Mouse (Mus musculus): ENCODE measurements around the gene Zfp26. TPM values are rescaled to one million over a fixed set of nuclear protein-coding genes. Genes with fewer than 3 reads are reported as not detected.

The Zfp26 gene
- polyA plus RNA-seq (2014; fragmentation: Nextera tagmentation; extraction: Ambion mirVana), result 24.5 and 24.7 TPM in 2 replicates

DNA sequence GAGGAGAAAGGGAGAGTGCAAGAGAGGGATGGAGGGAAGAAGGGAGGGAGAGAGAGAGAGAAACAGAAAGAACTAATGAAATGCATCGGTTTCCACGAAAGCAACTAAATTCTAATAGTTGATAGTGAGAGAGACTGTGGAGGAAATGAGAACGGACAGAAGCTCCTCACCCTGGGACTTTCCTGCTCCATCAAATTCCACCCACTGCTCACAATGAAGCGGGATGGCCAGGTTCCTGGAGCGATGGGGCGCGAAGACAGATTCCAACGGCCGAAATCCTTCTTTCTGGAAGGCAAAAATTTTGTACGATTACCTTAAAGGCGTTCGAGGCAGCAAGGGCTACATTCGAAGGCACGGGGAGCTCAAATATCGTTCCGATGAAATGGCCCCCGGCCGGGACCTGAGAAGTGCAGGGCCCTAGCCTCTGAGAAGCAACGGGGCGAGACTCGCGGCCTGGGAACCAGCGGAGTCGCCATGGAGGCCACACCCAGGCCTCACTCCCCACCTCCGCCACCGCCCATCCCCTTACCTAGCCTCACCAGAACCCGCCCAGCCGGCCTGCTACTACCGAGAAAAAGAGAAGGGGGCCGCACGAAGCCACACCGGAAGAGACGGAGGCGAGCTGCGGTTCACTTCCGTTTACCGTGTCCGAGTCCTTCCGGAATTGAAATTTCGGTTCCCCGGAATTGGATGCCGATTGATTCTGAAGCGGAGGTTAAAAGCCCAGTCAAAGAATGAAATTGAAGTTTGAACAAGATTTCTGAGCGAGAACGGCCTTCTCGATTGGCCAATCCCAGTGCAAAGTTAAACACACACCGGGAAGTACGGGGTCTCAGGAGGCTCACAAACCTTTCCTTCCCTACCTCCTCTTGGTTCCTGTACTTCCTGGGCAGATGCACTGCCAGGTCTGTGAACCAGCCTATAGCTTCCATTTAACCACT is at the start of gene Zfp26:
Zfp26 (minus strand) TSS at position 786 of the 941 bp plus-strand sequence.
- peak; percentile 89 for DNase-seq (ENCODE audit: low spot score)
- peak; percentile 94 for ATAC-seq (replicated peaks; ENCODE audit: low FRiP score, low TSS enrichment, low read depth)
- Histone ChIP-seq H3K9ac (ENCODE audit: low read length) (peak within 1 kb of the TSS; percentile 91), H3K4me1 (replicated peaks; ENCODE audit: control insufficient read depth, insufficient read depth, low read length) (peaks cover 8% of the 10 kb centered on the region), H3K4me3 (ENCODE audit: low read depth, low read length) (peak within 1 kb of the TSS; percentile 77), H3K27me3 (replicated peaks; ENCODE audit: control insufficient read depth, insufficient read depth, low read length) (0 out of 2 replicates have a peak, but pooled peaks cover 2% of the 10 kb centered on the region), H3K4me2 (ENCODE audit: low read length) (peak within 1 kb of the TSS; percentile 68), H3K9me3 (ENCODE audit: control insufficient read depth, low read length) (no peaks in the 10 kb centered on the region), H3K36me3 (ENCODE audit: control insufficient read depth, insufficient read depth, low read length) (peaks cover 34% of the 10 kb centered on the region), H3K27ac (ENCODE audit: low read depth) (peak within 1 kb of the TSS; percentile 91)
- under 1% methylated on average over 48 of the region's 48 CpGs for WGBS

DNA sequence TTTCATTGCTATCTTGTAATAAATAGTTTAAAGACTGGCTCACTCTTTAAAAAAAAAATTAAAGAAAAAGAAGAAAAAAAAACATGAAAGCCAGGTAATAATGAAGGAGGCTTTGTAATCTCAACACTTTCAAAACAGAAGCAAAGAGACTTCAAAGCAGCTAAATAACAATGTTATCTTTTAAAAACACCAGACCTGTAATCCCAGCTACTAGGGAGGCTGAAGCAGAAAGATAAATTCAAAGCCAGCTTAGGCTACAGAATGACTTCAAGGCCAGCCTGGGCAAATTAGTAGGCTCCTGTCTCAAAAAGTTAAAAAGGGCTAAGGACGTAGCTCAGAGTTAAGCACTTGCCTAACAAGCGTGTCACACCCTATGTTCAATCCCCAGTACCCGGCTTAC is 49.7 kb upstream of the Zfp26 start:
- H3K36me3 ChIP-seq (ENCODE audit: control insufficient read depth, insufficient read depth, low read length), result peaks cover 70% of the 10 kb centered on the region
- H3K27me3 ChIP-seq (replicated peaks; ENCODE audit: control insufficient read depth, insufficient read depth, low read length), result no peaks in the 10 kb centered on the region
- no peak for DNase-seq (ENCODE audit: low spot score)
- no peaks in the 10 kb centered on the region for H3K4me1 ChIP-seq (replicated peaks; ENCODE audit: control insufficient read depth, insufficient read depth, low read length)
- no peak overlapping the region for H3K27ac ChIP-seq (ENCODE audit: low read depth)
- no peak overlapping the region for H3K9ac ChIP-seq (ENCODE audit: low read length)
- no peak overlapping the region for H3K4me3 ChIP-seq (ENCODE audit: low read depth, low read length)
- WGBS, result 72% methylated on average over 3 of the region's 3 CpGs
- H3K4me2 ChIP-seq (ENCODE audit: low read length), result no peak overlapping the region
- H3K9me3 ChIP-seq (ENCODE audit: control insufficient read depth, low read length), result no peaks in the 10 kb centered on the region
- no peak for ATAC-seq (replicated peaks; ENCODE audit: low FRiP score, low TSS enrichment, low read depth)

DNA sequence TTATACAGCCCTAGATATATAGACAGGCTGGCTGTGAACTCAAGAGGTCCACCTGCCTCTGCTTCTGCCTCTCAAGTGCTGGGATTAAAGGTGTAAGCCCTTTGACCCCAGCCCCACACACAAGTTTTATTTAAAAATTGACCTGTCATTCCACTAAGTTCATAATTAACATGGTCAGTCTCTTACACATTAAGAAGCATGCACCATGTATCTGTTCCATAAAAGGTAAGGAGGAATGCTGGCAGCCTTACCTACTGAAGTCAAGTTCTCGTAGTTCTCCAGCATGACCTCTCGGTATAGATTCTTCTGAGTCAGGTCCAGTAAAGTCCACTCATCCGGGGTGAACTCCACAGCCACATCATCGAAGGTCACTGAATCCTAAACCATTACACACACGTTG is 44.8 kb upstream of the Zfp26 start:
- 90% methylated on average over 5 of the region's 5 CpGs for WGBS
- Histone ChIP-seq H3K27me3 (replicated peaks; ENCODE audit: control insufficient read depth, insufficient read depth, low read length) (no peaks in the 10 kb centered on the region), H3K36me3 (ENCODE audit: control insufficient read depth, insufficient read depth, low read length) (peaks cover 87% of the 10 kb centered on the region), H3K27ac (ENCODE audit: low read depth) (no peak overlapping the region), H3K9me3 (ENCODE audit: control insufficient read depth, low read length) (no peaks in the 10 kb centered on the region), H3K4me2 (ENCODE audit: low read length) (no peak overlapping the region), H3K9ac (ENCODE audit: low read length) (no peak overlapping the region), H3K4me1 (replicated peaks; ENCODE audit: control insufficient read depth, insufficient read depth, low read length) (no peaks in the 10 kb centered on the region), H3K4me3 (ENCODE audit: low read depth, low read length) (no peak overlapping the region)
- DNase-seq (ENCODE audit: low spot score), result no peak
- no peak for ATAC-seq (replicated peaks; ENCODE audit: low FRiP score, low TSS enrichment, low read depth)

DNA sequence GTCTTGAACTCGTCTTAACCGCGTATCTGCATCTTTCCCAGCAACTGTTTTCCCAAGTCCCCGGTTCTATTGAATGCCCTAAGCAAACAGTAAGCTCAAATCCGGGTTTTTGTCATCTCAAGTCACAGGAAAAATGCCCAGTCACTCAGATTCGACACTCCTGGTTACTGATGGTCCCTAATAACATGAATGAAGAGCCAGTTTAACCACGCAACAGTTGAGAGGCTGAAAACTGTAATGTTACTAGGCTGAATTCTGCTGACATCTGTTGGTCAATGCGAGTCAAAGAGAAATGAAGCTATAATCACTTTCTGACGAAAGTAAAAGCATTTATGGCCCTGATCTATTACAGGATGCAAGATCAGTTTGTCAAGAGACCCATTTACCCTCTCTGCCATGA is 33.3 kb upstream of the Zfp26 start:
- H3K36me3 ChIP-seq (ENCODE audit: control insufficient read depth, insufficient read depth, low read length), result peaks cover 40% of the 10 kb centered on the region
- H3K4me2 ChIP-seq (ENCODE audit: low read length), result peak overlapping the region; percentile 93
- ATAC-seq (replicated peaks; ENCODE audit: low FRiP score, low TSS enrichment, low read depth) (no peak), DNase-seq (ENCODE audit: low spot score) (peak; percentile 52)
- peak overlapping the region; percentile 82 for H3K9ac ChIP-seq (ENCODE audit: low read length)
- H3K27ac ChIP-seq (ENCODE audit: low read depth), result peak overlapping the region; percentile 97
- 7% methylated on average over 9 of the region's 9 CpGs for whole genome bisulfite sequencing
- H3K4me1 ChIP-seq (replicated peaks; ENCODE audit: control insufficient read depth, insufficient read depth, low read length), result peaks cover 24% of the 10 kb centered on the region
- H3K4me3 ChIP-seq (ENCODE audit: low read depth, low read length), result peak overlapping the region; percentile 98
- H3K27me3 ChIP-seq (replicated peaks; ENCODE audit: control insufficient read depth, insufficient read depth, low read length), result no peaks in the 10 kb centered on the region
- no peaks in the 10 kb centered on the region for H3K9me3 ChIP-seq (ENCODE audit: control insufficient read depth, low read length)

DNA sequence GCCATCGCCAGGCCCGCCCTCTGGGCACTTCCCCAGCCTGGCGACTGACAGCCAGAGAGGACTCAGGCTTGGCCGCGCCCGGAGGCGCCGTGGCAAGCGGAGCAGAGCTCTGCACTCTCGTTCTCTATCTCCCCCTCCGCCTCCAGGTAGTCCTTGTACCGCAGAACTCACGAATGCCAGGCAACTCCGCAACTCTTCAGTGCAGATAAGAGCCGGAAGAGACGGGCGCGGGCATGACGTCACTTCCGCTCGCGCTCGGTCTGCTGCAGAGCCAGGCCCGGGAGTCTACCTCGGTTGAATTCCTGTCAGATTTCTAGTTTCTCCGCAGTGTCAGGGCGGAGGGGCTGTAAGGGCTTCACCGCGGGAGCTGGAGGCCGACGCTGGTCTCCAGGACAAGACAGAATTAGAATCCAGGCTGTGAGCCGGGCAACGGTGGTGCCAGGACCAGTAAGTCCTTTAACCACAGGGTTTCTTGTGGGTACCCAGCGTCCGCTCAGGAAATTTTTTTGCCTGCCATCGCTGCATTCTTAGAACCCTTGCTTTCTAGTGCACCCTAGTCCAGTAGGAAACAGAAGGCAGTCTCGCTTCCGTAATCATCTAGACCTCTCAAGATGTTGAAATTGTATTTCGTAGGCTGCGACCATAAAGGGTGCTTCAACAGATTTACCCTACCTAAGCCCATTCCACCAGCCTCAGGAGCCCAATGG is 32.7 kb upstream of the Zfp26 start, which contains the start of gene Zfp426:
Zfp426 (minus strand) TSS at position 220 of the 707 bp plus-strand sequence.
- under 1% methylated on average over 40 of the region's 40 CpGs for WGBS
- Histone ChIP-seq H3K27me3 (replicated peaks; ENCODE audit: control insufficient read depth, insufficient read depth, low read length) (no peaks in the 10 kb centered on the region), H3K36me3 (ENCODE audit: control insufficient read depth, insufficient read depth, low read length) (peaks cover 34% of the 10 kb centered on the region), H3K4me3 (ENCODE audit: low read depth, low read length) (peak within 1 kb of the TSS; percentile 98), H3K4me2 (ENCODE audit: low read length) (peak within 1 kb of the TSS; percentile 93), H3K9ac (ENCODE audit: low read length) (peak within 1 kb of the TSS; percentile 82), H3K4me1 (replicated peaks; ENCODE audit: control insufficient read depth, insufficient read depth, low read length) (peaks cover 24% of the 10 kb centered on the region), H3K27ac (ENCODE audit: low read depth) (peak within 1 kb of the TSS; percentile 97), H3K9me3 (ENCODE audit: control insufficient read depth, low read length) (no peaks in the 10 kb centered on the region)
- ATAC-seq (replicated peaks; ENCODE audit: low FRiP score, low TSS enrichment, low read depth), result peak; percentile 95
- peak; percentile 96 for DNase-seq (ENCODE audit: low spot score)

DNA sequence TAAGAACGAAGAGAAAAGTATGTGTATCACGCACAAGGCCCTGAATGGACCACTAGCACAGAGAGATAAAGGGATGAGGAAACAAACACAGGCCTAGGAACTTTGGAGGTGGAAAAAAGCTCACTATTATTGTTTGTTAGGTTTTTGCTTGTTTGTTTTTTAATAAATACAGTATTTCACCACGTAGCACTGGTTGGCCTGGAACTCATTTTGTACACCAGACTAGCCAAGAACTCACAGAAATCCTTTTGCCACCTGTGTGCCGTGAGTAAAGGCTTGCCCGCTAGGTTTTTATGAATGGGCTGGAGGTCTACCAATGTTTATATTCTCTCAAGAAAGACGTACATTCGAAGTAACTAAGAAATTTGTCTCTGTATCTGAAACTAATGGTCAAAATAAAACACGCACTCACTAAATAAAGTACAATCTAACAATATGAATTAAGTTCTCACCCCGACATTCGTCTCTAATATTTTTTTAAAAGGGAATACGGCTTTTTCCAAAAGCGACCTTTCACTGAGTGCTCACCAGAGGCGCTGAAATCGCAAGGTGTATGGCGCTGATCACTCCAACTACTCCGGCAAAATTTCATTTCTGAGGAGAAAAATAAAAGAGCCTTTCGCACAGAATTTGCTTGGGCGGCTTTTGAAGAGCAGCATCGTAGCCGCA is 32.0 kb upstream of the Zfp26 start:
- H3K27me3 ChIP-seq (replicated peaks; ENCODE audit: control insufficient read depth, insufficient read depth, low read length), result no peaks in the 10 kb centered on the region
- ATAC-seq (replicated peaks; ENCODE audit: low FRiP score, low TSS enrichment, low read depth) (no peak), DNase-seq (ENCODE audit: low spot score) (no peak)

DNA sequence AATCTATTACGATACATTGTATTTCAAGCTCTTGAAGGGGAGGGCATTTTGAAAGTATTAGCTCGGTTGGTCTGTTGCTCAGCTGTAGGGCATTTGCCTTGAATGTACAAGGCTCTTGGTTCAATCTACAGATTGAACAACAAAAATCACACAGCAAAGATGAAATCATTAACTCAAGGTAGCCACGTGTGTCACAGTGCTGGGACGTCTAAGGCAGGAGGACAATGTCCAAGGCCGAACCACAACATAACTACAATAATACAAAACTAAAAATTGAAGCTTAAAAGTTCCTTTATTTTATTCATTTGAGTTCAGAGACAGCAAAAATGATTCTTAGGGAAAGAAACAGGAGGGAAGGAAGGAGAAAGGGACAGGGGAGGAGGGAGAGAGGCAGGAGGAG is 29.6 kb upstream of the Zfp26 start:
- Histone ChIP-seq H3K4me1 (replicated peaks; ENCODE audit: control insufficient read depth, insufficient read depth, low read length) (peaks cover 24% of the 10 kb centered on the region), H3K4me3 (ENCODE audit: low read depth, low read length) (no peak overlapping the region), H3K9ac (ENCODE audit: low read length) (no peak overlapping the region), H3K27ac (ENCODE audit: low read depth) (no peak overlapping the region), H3K4me2 (ENCODE audit: low read length) (no peak overlapping the region), H3K9me3 (ENCODE audit: control insufficient read depth, low read length) (no peaks in the 10 kb centered on the region), H3K36me3 (ENCODE audit: control insufficient read depth, insufficient read depth, low read length) (peaks cover 32% of the 10 kb centered on the region), H3K27me3 (replicated peaks; ENCODE audit: control insufficient read depth, insufficient read depth, low read length) (no peaks in the 10 kb centered on the region)
- WGBS, result 89% methylated on average over 5 of the region's 5 CpGs
- no peak for ATAC-seq (replicated peaks; ENCODE audit: low FRiP score, low TSS enrichment, low read depth)
- DNase-seq (ENCODE audit: low spot score), result no peak

More for the DNA sequence above, 32.0 kb upstream of the Zfp26 start:
- H3K9ac ChIP-seq (ENCODE audit: low read length), result peak overlapping the region; percentile 82
- peak overlapping the region; percentile 93 for H3K4me2 ChIP-seq (ENCODE audit: low read length)
- H3K9me3 ChIP-seq (ENCODE audit: control insufficient read depth, low read length), result no peaks in the 10 kb centered on the region
- peaks cover 24% of the 10 kb centered on the region for H3K4me1 ChIP-seq (replicated peaks; ENCODE audit: control insufficient read depth, insufficient read depth, low read length)
- peak overlapping the region; percentile 97 for H3K27ac ChIP-seq (ENCODE audit: low read depth)
- WGBS, result 6% methylated on average over 20 of the region's 20 CpGs
- peaks cover 29% of the 10 kb centered on the region for H3K36me3 ChIP-seq (ENCODE audit: control insufficient read depth, insufficient read depth, low read length)
- H3K4me3 ChIP-seq (ENCODE audit: low read depth, low read length), result peak overlapping the region; percentile 98

DNA sequence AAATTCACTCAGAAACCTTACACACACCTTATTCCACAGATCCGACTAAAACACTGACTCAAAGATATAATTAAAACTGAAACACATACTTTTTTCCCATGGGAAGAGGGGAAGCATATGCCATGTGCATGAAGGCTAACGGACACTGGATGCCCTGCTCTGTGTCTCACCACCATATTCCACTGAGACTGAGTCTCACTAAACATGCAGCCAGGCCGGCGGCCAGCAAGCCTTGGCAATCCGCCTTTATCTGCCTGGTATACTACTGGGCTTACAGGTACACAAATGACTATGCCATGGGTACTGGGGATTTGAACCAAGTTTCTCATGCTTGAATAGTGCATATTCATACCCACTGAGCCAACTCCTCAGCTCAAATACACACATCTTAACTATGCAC is 19.4 kb upstream of the Zfp26 start:
- WGBS, result 96% methylated on average over 5 of the region's 5 CpGs
- peaks cover 61% of the 10 kb centered on the region for H3K36me3 ChIP-seq (ENCODE audit: control insufficient read depth, insufficient read depth, low read length)

More for the DNA sequence above, 19.4 kb upstream of the Zfp26 start:
- Histone ChIP-seq H3K4me2 (ENCODE audit: low read length) (no peak overlapping the region), H3K4me1 (replicated peaks; ENCODE audit: control insufficient read depth, insufficient read depth, low read length) (no peaks in the 10 kb centered on the region), H3K4me3 (ENCODE audit: low read depth, low read length) (no peak overlapping the region), H3K27ac (ENCODE audit: low read depth) (no peak overlapping the region), H3K9ac (ENCODE audit: low read length) (no peak overlapping the region), H3K27me3 (replicated peaks; ENCODE audit: control insufficient read depth, insufficient read depth, low read length) (no peaks in the 10 kb centered on the region), H3K9me3 (ENCODE audit: control insufficient read depth, low read length) (no peaks in the 10 kb centered on the region)
- ATAC-seq (replicated peaks; ENCODE audit: low FRiP score, low TSS enrichment, low read depth) (no peak), DNase-seq (ENCODE audit: low spot score) (no peak)
